Mouse (Mus musculus) spleen, adult 2 months (tissue): ENCODE data around the gene Wdfy3. TPM values are rescaled to one million over a fixed set of nuclear protein-coding genes. Genes with fewer than 3 reads are reported as not detected.

Experiments used
- DNase-seq, 2 experiments: peaks; one replicate each; pipeline versions ENCODE4 v3.0.0 to v3.0.0-alpha.2; 2012 to 2021; ENCODE audit warnings: low spot score in 2 of 2, low read depth in 1 of 2
- H3K27ac ChIP-seq: fragments of 200-500 bp; 2 replicates; pipeline ENCODE4 v1.5.1; 2012; ENCODE audit warnings: low read length, inconsistent platforms; ENCODE audit not compliant: insufficient read depth
- H3K27me3 ChIP-seq: fragments of 200-500 bp; 2 replicates; pipeline ENCODE4 v1.6.1; 2012; ENCODE audit warnings: mild to moderate bottlenecking, moderate library complexity, low read length, inconsistent platforms; ENCODE audit not compliant: control insufficient read depth, insufficient read depth
- H3K36me3 ChIP-seq: fragments of 200-500 bp; 2 replicates; pipeline ENCODE4 v1.6.1; 2012; ENCODE audit warnings: mild to moderate bottlenecking, low read length, inconsistent platforms; ENCODE audit not compliant: control insufficient read depth, insufficient read depth
- H3K4me1 ChIP-seq: fragments of 200-500 bp; 2 replicates; pipeline ENCODE4 v1.6.1; 2011; ENCODE audit warnings: inconsistent platforms; ENCODE audit not compliant: control insufficient read depth, insufficient read depth, insufficient read length
- H3K4me3 ChIP-seq: fragments of 200-500 bp; 2 replicates; pipeline ENCODE4 v1.5.1; 2011; ENCODE audit warnings: mild to moderate bottlenecking, inconsistent platforms; ENCODE audit not compliant: insufficient read depth, insufficient read length; ENCODE audit errors: extremely low read depth
- CTCF ChIP-seq: fragments of 200-500 bp; IDR thresholded peaks from 2 replicates; pipeline ENCODE4 v1.5.1; 2011; ENCODE audit warnings: mild to moderate bottlenecking, inconsistent platforms; ENCODE audit not compliant: insufficient read depth, insufficient read length, insufficient replicate concordance; ENCODE audit errors: extremely low read depth
- POLR2A ChIP-seq: fragments of 200-500 bp; IDR thresholded peaks from 2 replicates; pipeline ENCODE4 v1.6.1; 2011; ENCODE audit warnings: low read depth, low read length, inconsistent platforms
- WGBS: fragments of 180-500 bp; shearing (Covaris S2); methylation state at CpG from one replicate; pipeline ENCODE4 v1.1.7; 2018; 5-methylcytosine and 5-hydroxymethylcytosine counted together
- polyA plus RNA-seq: library from polyadenylated mRNA; depleted of rRNA; stranded (reverse); fragments of >200 nt; gene quantifications from 2 replicates; pipeline ENCODE4 v1.2.3, GENCODE M21; 2012

The Wdfy3 gene
- polyA plus RNA-seq, 1 experiment, result 12.0 TPM

DNA sequence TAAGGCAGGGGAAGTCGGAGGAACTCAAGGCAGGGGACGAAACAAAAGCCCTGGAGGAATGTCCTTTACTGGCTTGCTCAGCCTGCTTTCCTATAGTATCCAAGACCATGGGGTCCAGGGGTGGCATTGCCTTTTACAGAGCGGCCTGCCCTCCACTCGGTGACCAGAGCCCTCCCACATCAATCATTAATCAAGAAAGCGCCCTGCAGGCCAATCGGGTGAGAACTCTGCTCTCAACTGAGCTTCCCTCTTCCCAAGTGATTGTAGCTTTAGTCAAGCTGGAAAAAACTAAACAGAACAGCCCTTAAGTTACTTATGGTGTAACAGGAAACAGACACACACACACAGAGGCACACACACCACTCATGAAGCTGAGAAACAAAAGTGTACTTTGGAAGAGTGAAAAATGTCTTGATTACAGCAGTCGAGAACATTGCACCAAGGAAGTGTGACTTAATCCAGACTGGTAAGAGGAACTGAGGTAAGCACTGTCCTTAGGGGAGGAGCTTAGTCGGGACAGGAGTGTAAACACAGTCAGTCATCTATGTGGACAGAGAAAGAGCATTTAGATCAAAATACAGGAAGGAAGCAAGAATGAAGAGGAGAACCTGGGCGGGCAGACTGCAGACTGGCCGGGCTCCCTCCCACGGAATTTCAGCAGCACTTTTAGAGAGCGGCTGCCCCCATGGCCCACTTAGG, 101.4 kb downstream of the Wdfy3 start:
- TF ChIP-seq CTCF (no peak), POLR2A (no peak)
- H3K4me3 ChIP-seq, result peak overlapping the region; percentile 7; the same call in 1 of the 2 replicates
- no peaks in the 10 kb centered on the region for H3K36me3 ChIP-seq
- 16% methylated on average over 12 of the region's 12 CpGs for WGBS
- H3K27me3 ChIP-seq, result no peaks in the 10 kb centered on the region
- peak overlapping the region; percentile 44 for H3K27ac ChIP-seq
- DNase-seq, result peak in 1 of 2 experiments; percentile 28
- H3K4me1 ChIP-seq, result peaks cover 4% of the 10 kb centered on the region; the same call in 1 of the 2 replicates

DNA sequence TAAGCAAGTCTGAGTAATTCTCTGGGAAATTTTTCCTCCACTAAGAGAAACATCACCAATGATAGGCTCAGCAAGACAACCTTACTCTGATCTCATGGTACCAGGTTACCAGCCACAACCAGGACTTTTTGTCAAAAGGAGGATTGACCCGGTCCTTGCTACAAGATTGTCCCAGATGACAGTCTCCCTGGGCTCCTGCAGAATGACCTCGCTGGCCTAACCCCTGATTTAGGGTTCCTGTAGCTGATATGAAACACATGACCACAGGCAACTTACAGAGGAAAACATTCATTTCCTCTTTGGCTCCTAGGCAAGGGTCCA, 101.9 kb downstream of the Wdfy3 start:
- Histone ChIP-seq H3K27ac (peak overlapping the region; percentile 44; the same call in 1 of the 2 replicates), H3K4me3 (no peak overlapping the region), H3K36me3 (no peaks in the 10 kb centered on the region), H3K27me3 (no peaks in the 10 kb centered on the region), H3K4me1 (peaks cover 4% of the 10 kb centered on the region; the same call in 1 of the 2 replicates)
- no peak for DNase-seq
- WGBS, result 42% methylated on average over 2 of the region's 2 CpGs
- TF ChIP-seq POLR2A, result no peak
- no peak for TF ChIP-seq CTCF

GRCm38 (mm10) chr5:101962824-101963223, 106.9 kb downstream of the Wdfy3 start:
- Histone ChIP-seq H3K36me3 (no peaks in the 10 kb centered on the region), H3K4me1 (no peaks in the 10 kb centered on the region), H3K4me3 (no peak overlapping the region), H3K27ac (no peak overlapping the region), H3K27me3 (no peaks in the 10 kb centered on the region)
- TF ChIP-seq POLR2A (no peak), CTCF (no peak)
- WGBS, result 97% methylated on average over 4 of the region's 4 CpGs
- DNase-seq, result no peak

- no peaks in the 10 kb centered on the region for H3K36me3 ChIP-seq
- WGBS, result 93% methylated on average over 13 of the region's 13 CpGs
Measured at GRCm38 (mm10) chr5:101959369-101959768, 110.4 kb downstream of the Wdfy3 start.

GRCm38 (mm10) chr5:101958941-101959340, 110.8 kb downstream of the Wdfy3 start:
- H3K4me3 ChIP-seq, result no peak overlapping the region
- H3K27ac ChIP-seq, result no peak overlapping the region
- 93% methylated on average over 4 of the region's 4 CpGs for WGBS
- TF ChIP-seq CTCF (no peak), POLR2A (no peak)
- no peaks in the 10 kb centered on the region for H3K4me1 ChIP-seq
- H3K27me3 ChIP-seq, result no peaks in the 10 kb centered on the region
- no peaks in the 10 kb centered on the region for H3K36me3 ChIP-seq
- DNase-seq, result no peak

More at GRCm38 (mm10) chr5:101959369-101959768, 110.4 kb downstream of the Wdfy3 start:
- Histone ChIP-seq H3K4me1 (no peaks in the 10 kb centered on the region), H3K27ac (no peak overlapping the region), H3K27me3 (no peaks in the 10 kb centered on the region), H3K4me3 (no peak overlapping the region)
- no peak for TF ChIP-seq CTCF
- TF ChIP-seq POLR2A, result no peak
- DNase-seq, result no peak

DNA sequence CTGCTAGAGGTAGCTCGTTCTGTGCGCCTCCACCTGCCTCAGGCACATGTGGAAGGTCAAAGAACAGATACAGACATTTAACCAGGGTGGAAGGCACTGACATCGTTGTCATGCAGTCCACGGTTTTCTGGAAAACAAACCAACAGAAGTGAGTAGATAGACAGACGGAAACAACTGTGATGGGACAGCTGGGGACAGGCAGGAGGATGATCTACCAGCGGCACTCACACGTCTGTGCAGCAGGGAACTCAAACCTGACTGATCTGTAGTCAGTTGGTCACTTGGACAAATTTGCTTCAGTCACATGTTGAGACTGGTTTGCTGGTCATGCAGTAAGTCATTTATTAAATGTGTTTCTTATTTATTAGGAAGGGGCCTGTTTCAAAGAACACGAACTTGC, 112.3 kb downstream of the Wdfy3 start:
- TF ChIP-seq CTCF, result no peak
- no peak for TF ChIP-seq POLR2A
- H3K36me3 ChIP-seq, result no peaks in the 10 kb centered on the region
- 92% methylated on average over 8 of the region's 8 CpGs for WGBS

DNA sequence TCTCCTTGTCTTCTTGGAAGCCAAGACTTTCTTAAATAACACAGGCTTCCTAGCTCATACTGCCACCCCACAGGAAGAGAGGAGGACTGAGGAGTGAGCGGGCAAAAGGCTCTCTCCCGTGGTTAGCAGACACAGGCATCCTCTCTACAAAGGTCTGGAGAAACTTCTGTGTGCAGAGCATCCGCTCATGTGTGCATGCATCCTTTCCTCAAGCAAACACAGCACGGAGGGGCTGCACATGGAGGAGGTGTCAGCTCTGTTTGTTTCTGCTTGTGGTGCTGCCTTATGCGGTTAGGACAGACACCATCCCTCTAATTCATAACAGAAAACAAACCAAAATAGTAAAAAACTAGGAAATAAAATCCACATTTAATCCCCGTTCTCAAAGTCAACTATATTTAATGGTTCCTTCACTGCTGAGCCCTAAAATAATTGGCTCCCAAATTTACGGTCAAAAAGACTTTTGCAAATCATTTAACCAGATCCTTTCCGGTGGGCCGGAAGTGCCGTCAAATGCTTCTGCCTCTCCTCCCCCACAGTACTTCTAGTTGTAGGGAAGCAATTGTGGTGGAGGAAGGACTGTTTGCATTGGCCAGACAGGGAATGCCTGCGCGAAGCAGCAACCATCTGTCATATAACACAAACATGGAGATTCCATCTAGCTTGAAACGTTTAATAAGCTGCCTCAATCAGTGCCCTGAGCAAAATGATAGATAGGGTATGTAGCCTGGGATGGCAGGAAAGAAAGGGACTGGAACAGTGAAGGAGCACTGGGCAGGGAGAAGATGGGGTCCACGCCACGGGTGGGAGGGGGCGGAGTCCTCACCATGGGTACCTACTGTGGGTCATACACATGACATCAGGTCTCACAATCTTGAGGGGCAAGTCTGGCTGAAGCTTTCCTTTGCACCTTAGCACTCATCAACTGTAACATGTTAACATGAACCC, 115.1 kb downstream of the Wdfy3 start:
- no peaks in the 10 kb centered on the region for H3K36me3 ChIP-seq
- WGBS, result 79% methylated on average over 16 of the region's 16 CpGs
- TF ChIP-seq POLR2A (no peak), CTCF (no peak)

More for the DNA sequence above, 112.3 kb downstream of the Wdfy3 start:
- no peak overlapping the region for H3K4me3 ChIP-seq
- DNase-seq, result no peak
- no peaks in the 10 kb centered on the region for H3K4me1 ChIP-seq
- H3K27me3 ChIP-seq, result no peaks in the 10 kb centered on the region
- no peak overlapping the region for H3K27ac ChIP-seq

More for the DNA sequence above, 115.1 kb downstream of the Wdfy3 start:
- H3K27me3 ChIP-seq, result no peaks in the 10 kb centered on the region
- no peak overlapping the region for H3K27ac ChIP-seq
- no peak overlapping the region for H3K4me3 ChIP-seq
- DNase-seq, result no peak
- no peaks in the 10 kb centered on the region for H3K4me1 ChIP-seq
